Mouse (Mus musculus) heart, adult 2 months (tissue): ENCODE results near the gene Prkar2b.

Source experiments
- EP300 ChIP-seq: fragments of 200-500 bp; IDR thresholded peaks from 2 replicates; pipeline ENCODE4 v1.6.1; 2011; ENCODE audit warnings: low read depth, low read length, control low read depth; ENCODE audit not compliant: insufficient read depth
- POLR2A ChIP-seq: fragments of 200-500 bp; IDR thresholded peaks from 2 replicates; pipeline ENCODE4 v1.6.1; 2011; ENCODE audit warnings: mild to moderate bottlenecking, low read depth, low read length, control low read depth; ENCODE audit not compliant: insufficient read depth

- no peak for TF ChIP-seq EP300
- TF ChIP-seq POLR2A = no peak
These were observed 26.2 kb upstream of the Prkar2b start for GRCm38 (mm10) chr12:32087339-32087738.
